Mouse (Mus musculus): Measurements from ENCODE around the gene Adamts15.

GRCm38 (mm10) chr9:30932346-30932745, 10.1 kb upstream of the Adamts15 start:
- TF ChIP-seq CTCF (IDR thresholded peaks at IDR 0.05; ENCODE audit: low read depth), result no peak
- no peak for TF ChIP-seq EP300 (IDR thresholded peaks at IDR 0.05; ENCODE audit: low read depth)
